Mouse (Mus musculus) right cerebral cortex, adult 2 months (tissue): ENCODE results near the gene Dtnbp1.

ENCODE experiments used
- DNase-seq, 2 experiments: peaks; one replicate each; pipeline ENCODE4 v3.0.0; 2021 to 2022; ENCODE audit warnings: low spot score in 2 of 2

The Dtnbp1 gene

DNA sequence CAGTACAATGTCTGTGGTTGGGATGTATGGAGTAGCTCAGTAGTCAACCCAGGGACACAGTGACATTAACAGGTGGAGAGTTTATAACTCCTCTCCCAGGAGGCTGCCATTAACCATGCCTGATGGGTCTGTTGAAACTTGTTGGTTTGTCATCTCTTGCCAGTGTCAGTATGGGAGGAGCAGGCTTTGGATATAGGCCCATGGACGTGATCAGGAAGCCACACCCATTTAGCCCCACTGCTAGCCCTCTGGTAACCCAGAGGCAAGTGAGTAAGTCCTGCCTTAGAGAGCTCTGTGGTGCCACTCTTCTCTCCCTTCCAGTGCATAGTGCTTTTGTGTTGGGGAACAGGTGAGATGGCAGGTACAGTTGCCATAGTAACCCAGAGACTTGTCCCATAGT, 97.7 kb downstream of the Dtnbp1 start:
- no peak for DNase-seq

DNA sequence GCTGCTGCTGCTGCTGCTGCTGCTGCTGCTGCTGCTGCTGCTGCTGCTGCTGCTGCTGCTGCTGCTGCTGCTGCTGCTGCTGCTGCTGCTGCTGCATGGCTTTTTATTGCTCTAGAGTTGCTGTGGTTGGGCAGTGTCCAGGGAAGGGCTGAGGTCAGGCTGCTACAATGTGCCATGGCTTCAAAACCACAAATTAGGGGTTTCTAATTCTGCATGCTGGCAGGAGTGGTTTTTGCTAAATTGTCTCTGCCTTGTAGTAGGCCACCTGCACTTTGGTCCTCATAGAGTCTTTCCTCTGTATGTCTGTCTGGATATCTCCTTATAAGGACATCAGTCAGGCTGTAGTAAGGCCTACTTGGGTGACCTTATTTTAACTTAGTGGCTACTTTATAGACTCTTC, 98.5 kb downstream of the Dtnbp1 start:
- DNase-seq, result no peak

DNA sequence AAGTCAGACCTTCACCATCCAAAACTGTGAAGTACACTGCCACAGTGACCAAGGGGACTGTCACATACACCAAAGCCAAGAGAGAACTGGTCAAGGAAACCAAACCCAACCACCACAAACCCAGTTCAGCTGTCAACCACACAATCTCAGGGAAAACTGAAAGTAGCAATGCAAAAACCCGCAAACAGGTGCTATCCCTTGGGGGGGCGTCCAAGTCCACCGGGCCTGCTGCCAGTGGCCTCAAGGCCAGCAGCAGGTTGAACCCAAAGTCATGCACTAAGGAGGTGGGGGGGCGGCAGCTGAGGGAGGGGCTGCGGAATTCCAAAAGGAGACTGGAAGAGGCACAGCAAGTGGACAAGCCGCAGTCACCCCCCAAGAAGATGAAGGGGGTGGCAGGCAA, 99.6 kb downstream of the Dtnbp1 start:
- no peak for DNase-seq

GRCm38 (mm10) chr13:44896211-44896610, 105.7 kb downstream of the Dtnbp1 start:
- no peak for DNase-seq

- no peak for DNase-seq
These were observed 109.9 kb downstream of the Dtnbp1 start for GRCm38 (mm10) chr13:44891813-44892730.

GRCm38 (mm10) chr13:44890612-44891011, 111.3 kb downstream of the Dtnbp1 start:
- no peak for DNase-seq

- no peak for DNase-seq
These were observed 115.7 kb downstream of the Dtnbp1 start for GRCm38 (mm10) chr13:44886221-44886620.

DNA sequence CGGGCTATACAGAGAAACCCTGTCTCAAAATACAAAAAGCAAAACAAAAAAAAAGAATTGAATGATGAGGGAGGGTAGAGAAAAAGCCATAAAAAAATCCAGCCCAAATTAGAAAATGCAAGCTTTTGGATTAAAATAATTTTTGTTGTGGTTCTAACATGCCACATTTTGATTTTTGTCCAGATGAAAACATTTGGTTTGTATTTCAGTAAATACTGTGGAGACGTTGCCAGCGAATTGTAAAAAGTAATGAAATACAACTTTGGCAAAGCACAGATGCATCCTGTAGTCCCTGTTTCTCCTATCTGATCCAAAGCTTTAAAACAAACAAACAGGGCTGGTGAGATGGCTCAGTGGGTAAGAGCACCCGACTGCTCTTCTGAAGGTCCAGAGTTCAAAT, 120.9 kb downstream of the Dtnbp1 start:
- no peak for DNase-seq

- no peak for DNase-seq
These were observed 125.1 kb downstream of the Dtnbp1 start for GRCm38 (mm10) chr13:44876799-44877198.
